Mouse (Mus musculus) testis, adult 2 months (tissue): ENCODE data around the gene Nav2.

Source experiments
- CTCF ChIP-seq: fragments of 200-500 bp; IDR thresholded peaks from 2 replicates; pipeline ENCODE4 v1.5.1; 2012; ENCODE audit warnings: low read depth, mild to moderate bottlenecking, inconsistent platforms, low read length, moderate library complexity; ENCODE audit not compliant: control insufficient read depth, insufficient read depth, insufficient replicate concordance
- POLR2A ChIP-seq: fragments of 200-500 bp; IDR thresholded peaks from 2 replicates; pipeline ENCODE4 v1.6.1; 2012; ENCODE audit warnings: low read depth, mild to moderate bottlenecking, inconsistent platforms, low read length, moderate library complexity; ENCODE audit not compliant: control insufficient read depth

GRCm38 (mm10) chr7:49493210-49493609 lies 584.7 kb downstream of the Nav2 start:
- no peak for TF ChIP-seq POLR2A
- no peak for TF ChIP-seq CTCF
